In the genomic region with DNA sequence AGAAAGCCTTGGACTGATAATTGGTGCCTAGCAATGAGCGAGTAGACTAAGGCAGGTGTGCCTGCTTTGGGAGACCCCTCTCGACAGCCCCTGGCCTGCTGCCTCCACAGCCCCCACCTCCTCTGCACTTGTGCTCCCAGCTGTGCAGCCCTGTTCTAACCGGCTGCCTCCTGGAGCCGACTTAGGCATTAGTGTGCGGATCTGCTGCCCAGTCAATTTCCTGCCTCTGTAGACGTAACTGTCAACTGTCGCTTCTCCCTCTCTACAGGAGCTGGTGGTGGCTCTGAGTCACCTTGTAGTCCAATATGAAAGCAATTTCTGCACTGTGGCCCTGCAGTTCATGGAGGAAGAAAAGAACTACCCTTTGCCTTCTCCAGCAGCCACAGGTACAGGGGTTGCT, we compare ENCODE assay signal across 13 mouse cellular contexts. TPM values are rescaled to one million over a fixed set of nuclear protein-coding genes. Genes with fewer than 3 reads are reported as not detected.
DNase-seq lines count a peak whose midpoint lies in the region; ATAC-seq and TF ChIP-seq lines count a peak whose summit lies in the region.
"Had no signal": no experiment of that assay in that cellular context is flagged by ENCODE, and none has a peak within 500 bp of the region (broad histone marks: within the 10 kb centered on the region; RNA-seq: fewer than 3 reads in every experiment).

No protein-coding gene starts in this region.

- peak overlapping the region; percentile 82 for H3K27ac ChIP-seq in left cerebral cortex, adult 2 months
- H3K27ac ChIP-seq in brown adipose tissue, adult 24 weeks (replicated peaks; ENCODE audit: low read depth, low read length), result peak overlapping the region; percentile 33; the same call in 1 of the 2 replicates
- peak overlapping the region; percentile 98 for H3K27ac ChIP-seq in macrophage
- H3K27ac ChIP-seq in kidney, embryonic 14.5 days (ENCODE audit: low read depth, low read length), result no peak overlapping the region
- H3K27ac ChIP-seq: heart, embryonic 13.5 days; limb, embryonic 13.5 days had no signal

- peaks cover 25% of the 10 kb centered on the region for H3K36me3 ChIP-seq in macrophage (ENCODE audit: inconsistent target)
- H3K36me3 ChIP-seq in kidney, embryonic 14.5 days (ENCODE audit: control insufficient read depth, insufficient read depth, low read length), result peaks cover 54% of the 10 kb centered on the region

- DNase-seq in left cerebral cortex, adult 2 months (ENCODE audit: extremely low spot score in 1 of 2, low spot score in 2 of 2), result peak in 1 of 2 experiments; percentile 20
- no peak for DNase-seq in left cerebral cortex, postnatal 14 days (ENCODE audit: low spot score in 2 of 2)
- peak; percentile 64 for DNase-seq in thymus, postnatal 25 days
- DNase-seq in embryo, embryonic 11 days, result no peak
- DNase-seq in cerebellum, postnatal 36 days, result no peak
- DNase-seq: cerebellum, adult 18-20 months had no signal

- peaks cover 7% of the 10 kb centered on the region for H3K79me2 ChIP-seq in macrophage (ENCODE audit: inconsistent target)

- TF ChIP-seq CTCF in left cerebral cortex, adult 2 months (IDR thresholded peaks at IDR 0.05), result no peak

- 26% methylated on average over 7 of the region's 7 CpGs for WGBS in macrophage (ENCODE audit: missing documents)
- WGBS in kidney, embryonic 14.5 days, result 69% methylated on average over 7 of the region's 7 CpGs

- no peaks in the 10 kb centered on the region for H3K9me3 ChIP-seq in kidney, embryonic 14.5 days (ENCODE audit: control insufficient read depth, low read length)
- H3K9me3 ChIP-seq: G1E; heart, embryonic 13.5 days; limb, embryonic 13.5 days had no signal

- intact Hi-C loops in left cerebral cortex, adult 2 months (cut with DNase I), result no loop called here
- intact Hi-C loops in left cerebral cortex, postnatal 14 days (cut with DNase I), result no loop called here

- H3K9ac ChIP-seq in kidney, embryonic 14.5 days (ENCODE audit: low read depth, low read length), result no peak overlapping the region
- H3K9ac ChIP-seq: heart, embryonic 13.5 days; limb, embryonic 13.5 days had no signal

- H3K4me2 ChIP-seq in kidney, embryonic 14.5 days (replicated peaks; ENCODE audit: low read depth, low read length), result no peak overlapping the region
- H3K4me2 ChIP-seq: heart, embryonic 13.5 days; limb, embryonic 13.5 days had no signal

- H3K27me3 ChIP-seq in kidney, embryonic 14.5 days (ENCODE audit: control insufficient read depth, insufficient read depth, low read length), result no peaks in the 10 kb centered on the region
- H3K27me3 ChIP-seq: heart, embryonic 13.5 days; limb, embryonic 13.5 days had no signal

- no peak overlapping the region for H3K4me3 ChIP-seq in left cerebral cortex, adult 2 months
- no peak overlapping the region for H3K4me3 ChIP-seq in brown adipose tissue, adult 24 weeks (ENCODE audit: insufficient read depth, low read depth, low read length)
- no peak overlapping the region for H3K4me3 ChIP-seq in macrophage (ENCODE audit: inconsistent target)
- no peak overlapping the region for H3K4me3 ChIP-seq in kidney, embryonic 14.5 days (ENCODE audit: low read length)
- H3K4me3 ChIP-seq: heart, embryonic 13.5 days; limb, embryonic 13.5 days had no signal

- ATAC-seq in kidney, embryonic 14.5 days (ENCODE audit: low FRiP score, low TSS enrichment), result no peak
- ATAC-seq: inflammation-experienced regulatory T-cells, adult 6 months had no signal

- no peaks in the 10 kb centered on the region for H3K4me1 ChIP-seq in brown adipose tissue, adult 24 weeks (ENCODE audit: control insufficient read depth, insufficient read depth, insufficient read length, low read length)
- H3K4me1 ChIP-seq in kidney, embryonic 14.5 days (ENCODE audit: control insufficient read depth, insufficient read depth, low read length), result no peaks in the 10 kb centered on the region
- H3K4me1 ChIP-seq: limb, embryonic 13.5 days had no signal

RNA-seq across cellular contexts. Expression of gene Chmp6, which starts 57.2 kb away (rescaled TPM):
- total RNA-seq in left cerebral cortex, adult 2 months (2021), result 10 to 100 TPM; 37.2 to 43.6 TPM
- total RNA-seq in left cerebral cortex, postnatal 14 days (2021), result 10 to 100 TPM; 37.0 to 47.7 TPM
- polyA plus RNA-seq in brown adipose tissue, adult 24 weeks (2012; ENCODE audit: insufficient read depth, insufficient read length, missing spikeins), result 18.2 and 22.0 TPM in 2 replicates
- total RNA-seq in macrophage (2018; cell fraction: chromatin; rRNA removed), result 10 to 100 TPM in 23 of 26 experiments, 1 to 10 TPM in 3; 8.6 to 56.3 (median 27.9) TPM
- total RNA-seq in macrophage (2018; cell fraction: cytosol; rRNA removed), result 10 to 100 TPM; 21.2 to 43.4 (median 35.7) TPM
- 10 to 100 TPM in 25 of 26 experiments, 1 to 10 TPM in 1; 9.8 to 37.0 (median 20.1) TPM for total RNA-seq in macrophage (2018; cell fraction: nucleus; rRNA removed)
- 37.7 to 52.9 TPM (median 41.3 TPM) in 3 replicates for polyA plus RNA-seq in macrophage (2018)
- polyA plus RNA-seq in kidney, embryonic 14.5 days (2014; fragmentation: Nextera tagmentation; extraction: Ambion mirVana), result 87.1 and 94.0 TPM in 2 replicates
